Mouse (Mus musculus) embryonic facial prominence, embryonic 15.5 days (tissue): Measurements from ENCODE around the gene Tfpt. TPM values are rescaled to one million over a fixed set of nuclear protein-coding genes. Genes with fewer than 3 reads are reported as not detected.
"Not testable (repeated sequence)": the region's sequence is repeated elsewhere in the genome, so short reads cannot be mapped to it uniquely, and the experiment has no call there.

Source experiments
- ATAC-seq: fragments of 200-750 bp; cut with Nextera tagmentation; 2 replicates; pipeline ENCODE4 v1.8.0; 2017; ENCODE audit warnings: low read depth, moderate TSS enrichment; ENCODE audit not compliant: insufficient number of reproducible peaks, low FRiP score, low TSS enrichment
- H3K27ac ChIP-seq: fragments of 300-500 bp; sonication (generic); replicated peaks from 2 replicates; pipeline ENCODE4 v1.5.1; 2015; ENCODE audit warnings: mild to moderate bottlenecking, inconsistent platforms
- H3K27me3 ChIP-seq: fragments of 300-500 bp; sonication (generic); 2 replicates; pipeline ENCODE4 v1.6.1; 2015; ENCODE audit warnings: inconsistent platforms
- H3K36me3 ChIP-seq: fragments of 300-500 bp; sonication (generic); 2 replicates; pipeline ENCODE4 v1.6.1; 2015; ENCODE audit warnings: mild to moderate bottlenecking, inconsistent platforms
- H3K4me1 ChIP-seq: fragments of 300-500 bp; sonication (generic); 2 replicates; pipeline ENCODE4 v1.6.1; 2015; ENCODE audit warnings: inconsistent platforms
- H3K4me2 ChIP-seq: fragments of 300-500 bp; sonication (generic); replicated peaks from 2 replicates; pipeline ENCODE4 v1.6.1; 2015; ENCODE audit warnings: mild to moderate bottlenecking, inconsistent platforms
- H3K4me3 ChIP-seq: fragments of 300-500 bp; sonication (generic); replicated peaks from 2 replicates; pipeline ENCODE4 v1.5.1; 2015; ENCODE audit warnings: mild to moderate bottlenecking, inconsistent platforms
- H3K9ac ChIP-seq: fragments of 300-500 bp; sonication (generic); 2 replicates; pipeline ENCODE4 v1.6.1; 2015; ENCODE audit warnings: inconsistent platforms
- H3K9me3 ChIP-seq: fragments of 300-500 bp; sonication (generic); replicated peaks from 2 replicates; pipeline ENCODE4 v1.6.1; 2016; ENCODE audit warnings: inconsistent platforms
- WGBS: fragments of 180-500 bp; shearing (Covaris S2); methylation state at CpG from one replicate; pipeline ENCODE4 v1.1.7; 2015; 5-methylcytosine and 5-hydroxymethylcytosine counted together
- microRNA-seq: library from miRNA; unstranded; fragments of <30 nt; microRNA quantifications from one replicate; pipeline ENCODE4, GENCODE M21; 2016; ENCODE audit warnings: borderline number of aligned reads
- polyA plus RNA-seq: library from polyadenylated mRNA; unstranded; fragments of >200 nt; fragmentation: Nextera tagmentation; extraction: Ambion mirVana; gene quantifications from 2 replicates; pipeline ENCODE4 v1.2.1, GENCODE M21; 2015

Gene Tfpt
- polyA plus RNA-seq, 1 experiment from 2014 or later = 28.3 TPM

DNA sequence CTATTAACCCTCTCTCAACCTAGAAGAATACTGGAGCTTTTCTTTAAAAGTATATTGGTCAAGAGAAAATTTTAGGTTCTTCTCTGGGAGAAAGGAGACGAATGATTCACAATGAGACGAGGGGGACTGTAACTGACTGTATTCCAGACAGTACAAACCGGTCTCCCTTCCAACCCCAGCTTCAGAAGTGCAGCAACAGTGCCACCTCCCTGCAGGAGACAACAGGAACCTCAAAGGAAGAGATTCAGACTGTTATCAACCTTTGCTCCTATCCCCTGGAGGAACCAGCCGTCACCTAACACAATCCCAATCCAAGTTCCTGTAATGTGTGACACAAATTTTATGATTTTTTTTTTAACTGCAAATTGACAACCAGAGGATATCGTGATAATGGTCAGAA lies 55.5 kb downstream of the Tfpt start:
- Histone ChIP-seq H3K4me1 (no peaks in the 10 kb centered on the region), H3K27me3 (no peaks in the 10 kb centered on the region), H3K27ac (no peak overlapping the region), H3K4me3 (no peak overlapping the region), H3K9ac (no peak overlapping the region), H3K36me3 (no peaks in the 10 kb centered on the region), H3K9me3 (no peaks in the 10 kb centered on the region), H3K4me2 (no peak overlapping the region)
- 49% methylated on average over 5 of the region's 5 CpGs for WGBS
- ATAC-seq = no peak

DNA sequence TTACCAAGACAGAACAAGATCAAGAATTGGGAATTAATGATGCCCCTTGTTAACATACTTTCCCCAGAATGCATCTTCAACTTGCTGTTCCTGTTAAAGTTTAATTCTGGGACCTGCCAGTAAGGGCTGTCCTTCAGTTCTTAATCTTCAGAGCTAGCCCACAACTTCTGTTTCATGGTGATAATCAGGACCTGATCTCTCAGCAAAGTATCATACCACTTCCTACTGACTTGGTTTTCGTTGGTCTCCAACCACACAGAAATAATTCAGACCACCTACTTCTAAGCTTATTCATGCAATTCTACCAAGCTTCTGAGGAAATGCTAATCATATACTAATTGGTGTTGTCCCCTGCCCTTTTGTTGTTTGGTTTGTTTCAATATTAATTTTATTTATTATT lies 57.9 kb downstream of the Tfpt start:
- H3K4me1 ChIP-seq = no peaks in the 10 kb centered on the region
- 71% methylated on average over 1 of the region's 1 CpGs for WGBS
- no peaks in the 10 kb centered on the region for H3K9me3 ChIP-seq
- H3K9ac ChIP-seq = no peak overlapping the region
- no peak overlapping the region for H3K27ac ChIP-seq
- no peak overlapping the region for H3K4me3 ChIP-seq
- ATAC-seq = no peak
- H3K4me2 ChIP-seq = no peak overlapping the region
- no peaks in the 10 kb centered on the region for H3K27me3 ChIP-seq
- no peaks in the 10 kb centered on the region for H3K36me3 ChIP-seq

DNA sequence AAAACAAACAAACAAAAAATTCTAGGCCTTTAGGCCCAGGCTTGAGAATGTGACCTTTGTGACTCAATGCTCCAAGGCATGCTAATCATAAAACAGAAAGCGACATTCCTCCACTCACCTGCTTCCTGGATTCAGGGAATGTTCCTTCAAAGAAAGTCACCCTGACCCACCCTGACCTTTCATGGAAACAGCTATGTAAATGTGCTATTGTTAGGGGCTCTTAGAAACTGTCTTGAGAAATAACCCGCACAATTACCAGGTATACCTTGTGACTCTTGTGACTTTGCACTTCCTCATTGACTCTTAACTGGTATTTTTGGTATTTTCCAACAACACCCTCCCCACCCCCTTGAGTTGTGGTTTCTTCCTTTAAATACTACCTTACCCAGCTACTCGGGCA lies 59.1 kb downstream of the Tfpt start:
- not testable (repeated sequence) for H3K9me3 ChIP-seq, H3K4me1 ChIP-seq, ATAC-seq, H3K4me2 ChIP-seq, H3K36me3 ChIP-seq, H3K27ac ChIP-seq, H3K9ac ChIP-seq, H3K4me3 ChIP-seq, H3K27me3 ChIP-seq
- WGBS = 85% methylated on average over 3 of the region's 3 CpGs

Small RNAs within 50 kb of the gene (microRNA-seq; reads per million reads assigned to microRNA genes)
- gene Gm25100 = not detected
- gene Mir3572 = 1.9 reads per million, percentile 5 among the genes with 10 or more reads in this experiment

Other genes with a start within 250 kb of the Tfpt start
- 2.2 and 3.0 TPM in 2 replicates for gene Cacng8, start 239.2 kb downstream of the Tfpt start, polyA plus RNA-seq
- 5.1 and 7.3 TPM in 2 replicates for gene Cacng6, start 205.7 kb downstream of the Tfpt start, polyA plus RNA-seq
- 0.17 and 0.81 TPM in 2 replicates for gene Tarm1, start 127.3 kb downstream of the Tfpt start, polyA plus RNA-seq
- 0.83 and 1.0 TPM in 2 replicates for gene Oscar, start 13.8 kb downstream of the Tfpt start, polyA plus RNA-seq
- gene Ndufa3, start 12.6 kb downstream of the Tfpt start, polyA plus RNA-seq = 483 and 493 TPM in 2 replicates
- 87.1 and 94.3 TPM in 2 replicates for gene Prpf31, start 56 bp upstream of the Tfpt start, polyA plus RNA-seq
- 59.0 and 65.3 TPM in 2 replicates for gene Cnot3, start 15.3 kb upstream of the Tfpt start, polyA plus RNA-seq
- 20.1 and 22.3 TPM in 2 replicates for gene Leng1, start 35.9 kb upstream of the Tfpt start, polyA plus RNA-seq
- 9.5 and 14.3 TPM in 2 replicates for gene Tmc4, start 47.6 kb upstream of the Tfpt start, polyA plus RNA-seq
- gene Tsen34, start 62.9 kb upstream of the Tfpt start, polyA plus RNA-seq = 275 and 298 TPM in 2 replicates
- gene Mboat7, start 63.6 kb upstream of the Tfpt start, polyA plus RNA-seq = 53.8 and 62.4 TPM in 2 replicates
- 1,464 and 1,578 TPM in 2 replicates for gene Rps9, start 74.1 kb upstream of the Tfpt start, polyA plus RNA-seq
- gene Pirb, start 90.5 kb upstream of the Tfpt start, polyA plus RNA-seq = 1.4 and 1.6 TPM in 2 replicates
- not detected in 2 replicates for gene Gm15448, start 195.8 kb upstream of the Tfpt start, polyA plus RNA-seq
- 0.41 and 0.52 TPM in 2 replicates for gene Pira2, start 215.1 kb upstream of the Tfpt start, polyA plus RNA-seq